Mouse (Mus musculus): Measurements from ENCODE around the gene Gm42878.

DNA sequence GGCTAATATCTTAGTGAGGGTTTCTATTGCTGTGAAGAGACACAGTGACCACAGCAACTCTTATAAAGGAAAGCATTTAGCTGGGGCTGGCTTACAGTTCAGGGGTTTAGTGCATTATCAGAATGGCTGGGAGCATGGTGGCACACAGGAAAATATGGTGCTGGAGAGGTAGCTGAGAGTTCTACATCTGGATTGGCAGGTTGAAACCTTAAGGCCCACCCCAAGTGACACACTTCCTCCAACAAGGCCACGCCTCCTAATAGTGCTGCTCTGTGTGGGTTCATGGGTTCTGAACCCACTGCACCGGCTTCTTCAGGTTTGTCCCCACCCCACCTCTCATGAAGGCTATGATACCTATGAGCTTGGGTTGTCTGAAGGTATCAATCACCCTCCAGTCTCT, 72.9 kb downstream of the Gm42878 start:
- TF ChIP-seq CTCF (IDR thresholded peaks at IDR 0.05; ENCODE audit: borderline replicate concordance, insufficient read depth, low read length) (no peak), POLR2A (IDR thresholded peaks at IDR 0.05; ENCODE audit: low read depth, low read length) (no peak)

Measured in embryonic fibroblast, embryonic 13.5 days (primary cell).